Mouse (Mus musculus) v-Abl transformed pro-B cells (cell line): ENCODE measurements around the gene Csf2rb.
"Not testable (repeated sequence)": the region's sequence is repeated elsewhere in the genome, so short reads cannot be mapped to it uniquely, and the experiment has no call there.

Experiments
- in situ Hi-C, 2 experiments: fragments of 400-800 bp; cut with MboI; formaldehyde crosslinking; loops; one replicate each; pipeline ENCODE4 v1.15.1; 2025; ENCODE audit not compliant: unreplicated experiment in 2 of 2

Gene Csf2rb

DNA sequence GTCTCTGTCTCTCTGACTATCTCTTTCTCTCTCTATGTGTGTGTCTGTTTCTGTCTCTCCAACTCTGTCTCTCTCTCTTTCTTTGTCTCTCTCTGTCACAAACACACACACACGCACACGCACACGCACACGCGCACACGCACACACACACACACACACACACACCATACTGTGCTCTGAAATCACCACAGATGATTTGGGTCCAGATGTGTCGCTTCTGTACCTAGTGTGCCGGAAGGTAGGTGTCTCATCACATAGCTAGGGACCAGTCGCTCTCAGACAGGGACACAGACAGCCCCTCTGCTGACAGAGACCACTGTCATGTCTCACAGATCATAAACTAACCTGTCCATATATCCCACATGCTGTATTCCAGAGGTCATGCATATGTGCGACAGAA is 1.2 kb downstream of the Csf2rb start:
- in situ Hi-C loops = loop anchor here in 1 of 2 experiments (5.0 kb wide), 1 partner anchor 79 kb away; no protein-coding TSS in a partner anchor

DNA sequence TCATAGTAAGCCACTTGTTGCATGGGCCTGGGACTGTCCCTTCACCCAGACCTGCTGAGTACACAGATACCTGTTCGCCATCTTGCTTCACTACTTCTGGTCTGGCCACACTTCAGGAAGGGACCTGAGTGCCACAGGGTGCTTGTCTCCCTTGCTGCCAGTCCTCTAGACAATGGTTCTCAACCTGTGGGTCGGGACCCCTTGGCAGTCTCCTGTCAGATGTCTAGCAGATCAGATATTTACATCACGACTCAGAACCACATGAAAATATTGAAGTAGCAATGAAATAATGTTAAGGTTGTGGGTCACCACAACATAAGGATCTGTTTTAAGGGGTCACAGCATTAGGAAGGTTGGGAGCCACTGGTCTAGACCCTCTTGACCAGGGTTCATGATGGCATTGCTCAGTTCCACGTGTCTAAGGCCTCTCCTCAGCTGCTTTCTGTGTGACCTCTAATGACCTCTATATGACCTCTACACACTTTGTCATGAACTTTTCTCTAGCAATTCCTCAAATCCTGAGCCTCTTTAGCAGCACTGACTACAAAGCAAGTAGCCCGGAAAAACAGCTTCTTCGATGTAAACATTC is 2.3 kb downstream of the Csf2rb start:
- in situ Hi-C loops = loop anchor here in 1 of 2 experiments (5.0 kb wide), 1 partner anchor 81 kb away; no protein-coding TSS in a partner anchor

DNA sequence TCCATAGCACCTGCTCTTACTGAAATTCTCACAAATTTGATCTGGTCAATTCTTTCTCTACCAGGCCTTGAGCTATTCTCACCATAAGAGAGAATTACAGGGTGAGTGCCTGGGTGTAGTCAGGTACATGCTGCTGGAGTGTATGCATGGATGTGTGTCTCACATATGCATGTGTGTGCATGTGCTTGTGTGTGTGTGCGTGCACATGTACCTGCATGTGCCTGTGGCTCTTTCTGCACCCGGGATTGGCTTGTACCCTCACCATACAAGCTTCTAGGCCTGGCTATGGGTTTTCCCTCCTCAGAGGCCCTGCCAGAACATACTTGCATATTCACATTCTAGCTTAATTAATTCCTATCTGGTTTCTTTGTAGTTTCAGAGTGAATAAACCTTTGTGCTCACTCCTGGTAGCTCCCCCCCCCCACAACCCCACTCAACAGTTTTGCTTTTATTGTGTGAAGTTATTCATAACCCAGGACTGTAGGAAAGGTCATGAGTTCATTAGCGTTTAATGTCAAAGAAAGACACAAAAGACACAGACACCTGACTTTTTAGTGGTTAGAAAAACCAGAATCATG is 3.1 kb downstream of the Csf2rb start:
- in situ Hi-C loops = loop anchor here in 1 of 2 experiments (5.0 kb wide), 1 partner anchor 81 kb away; no protein-coding TSS in a partner anchor

DNA sequence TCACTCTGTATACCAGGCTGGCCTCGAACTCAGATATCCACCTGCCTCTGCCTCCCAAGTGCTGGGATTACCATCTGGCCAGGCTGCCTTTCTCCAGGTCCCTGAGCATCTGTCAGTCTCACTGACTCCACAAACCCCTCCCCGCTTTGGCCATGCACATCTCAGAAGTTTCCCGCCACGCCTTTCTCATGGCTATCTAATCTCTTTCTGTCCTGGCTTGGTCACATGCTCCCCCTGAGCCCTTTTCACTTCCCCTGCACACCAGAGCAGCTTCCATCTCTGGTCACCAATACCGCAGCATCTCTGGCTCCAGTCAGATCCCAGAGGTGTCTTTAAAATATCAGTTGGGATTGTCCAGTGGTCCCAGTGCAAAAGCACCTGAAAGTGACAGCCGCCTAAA is 4.4 kb downstream of the Csf2rb start:
- in situ Hi-C loops = loop anchor here in 1 of 2 experiments (5.0 to 10.0 kb wide), 2 partner anchors 83 to 145 kb away; no protein-coding TSS in a partner anchor

GRCm38 (mm10) chr15:78330706-78331105 is 5.2 kb downstream of the Csf2rb start:
- in situ Hi-C loops = loop anchor here in 1 of 2 experiments (10.0 kb wide), 1 partner anchor 146 kb away; no protein-coding TSS in a partner anchor

DNA sequence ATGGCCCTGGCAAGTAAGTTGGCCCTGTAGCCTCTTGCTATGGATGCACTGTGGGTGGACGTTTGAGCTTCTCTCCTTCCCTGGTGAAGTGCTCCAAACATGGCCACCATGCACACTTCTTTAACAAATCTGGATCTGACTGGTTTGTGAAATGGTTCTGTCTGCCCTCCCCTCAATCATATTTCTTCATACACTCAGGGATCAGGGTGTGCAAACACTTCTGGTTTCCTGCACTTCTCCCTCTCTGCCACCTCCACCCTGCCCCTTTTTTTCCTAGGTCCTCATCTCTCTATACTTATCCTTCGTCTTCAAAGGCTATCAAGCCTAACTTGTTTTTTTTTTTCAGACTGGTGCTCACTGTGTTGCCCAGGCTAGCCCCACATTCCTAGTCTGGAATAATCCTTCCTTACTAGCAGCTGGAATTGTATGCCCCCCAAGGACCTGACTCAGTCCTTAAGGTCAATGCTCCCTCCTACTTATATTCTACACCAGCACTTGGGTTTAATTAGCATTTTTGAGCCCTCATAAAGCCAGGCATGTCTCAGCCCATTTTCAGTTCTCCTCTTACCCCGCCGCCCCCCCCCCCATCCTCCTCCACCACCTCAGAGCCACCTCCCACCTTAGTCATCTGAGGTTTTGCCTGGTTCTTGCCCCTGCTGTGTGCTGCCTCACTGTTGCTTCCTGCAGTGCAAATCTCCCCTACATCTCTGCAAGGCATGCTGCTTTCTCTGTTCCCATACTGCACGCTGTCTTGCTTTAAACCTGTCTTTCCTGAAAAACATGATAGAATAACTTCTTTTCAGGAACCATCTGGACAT is 6.2 kb downstream of the Csf2rb start:
- in situ Hi-C loops = loop anchor here in 1 of 2 experiments (10.0 kb wide), 1 partner anchor 147 kb away; no protein-coding TSS in a partner anchor

GRCm38 (mm10) chr15:78332981-78333380 is 7.4 kb downstream of the Csf2rb start:
- in situ Hi-C loops = loop anchor here in 1 of 2 experiments (10.0 kb wide), 1 partner anchor 148 kb away; no protein-coding TSS in a partner anchor

DNA sequence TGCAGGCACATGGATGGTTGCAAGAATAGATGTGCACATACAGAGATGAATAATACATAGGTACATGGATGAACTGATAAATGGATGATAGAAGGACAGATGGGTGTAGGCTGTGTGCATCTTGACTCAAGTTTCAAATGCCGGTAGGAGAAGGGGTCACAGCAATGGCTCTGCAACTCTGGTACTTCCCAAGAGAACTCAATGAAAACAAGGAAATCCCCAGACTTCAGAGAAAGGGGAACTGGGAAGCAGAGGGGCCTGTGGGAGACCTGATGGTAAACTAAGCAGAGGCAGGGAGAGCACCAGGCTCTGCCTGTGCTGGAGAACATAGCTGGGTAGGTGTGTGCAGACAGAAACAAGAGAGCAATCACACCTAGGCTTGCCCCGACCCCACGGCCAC is 8.8 kb downstream of the Csf2rb start:
- in situ Hi-C loops = loop anchor here in 1 of 2 experiments (10.0 kb wide), 1 partner anchor 150 kb away; no protein-coding TSS in a partner anchor

- in situ Hi-C loops = loop anchor here (5.0 to 10.0 kb wide), 3 partner anchors 83 to 158 kb away; no protein-coding TSS in a partner anchor
Observed at GRCm38 (mm10) chr15:78339627-78340423, 14.3 kb downstream of the Csf2rb start.

GRCm38 (mm10) chr15:78340919-78341318 is 15.4 kb downstream of the Csf2rb start:
- in situ Hi-C loops = not testable (repeated sequence)

- in situ Hi-C loops = no loop called here
Observed at GRCm38 (mm10) chr15:78343683-78344082, 18.1 kb downstream of the Csf2rb start.

GRCm38 (mm10) chr15:78344567-78344966 is 19.0 kb downstream of the Csf2rb start:
- in situ Hi-C loops = no loop called here

GRCm38 (mm10) chr15:78351586-78352165 is 26.1 kb downstream of the Csf2rb start:
- in situ Hi-C loops = loop anchor here (10.0 to 25.0 kb wide), 2 partner anchors 183 to 564 kb away; partner anchors contain the start of gene C1qtnf6 (in 1 of the 2)

GRCm38 (mm10) chr15:78354958-78355357 is 29.4 kb downstream of the Csf2rb start:
- in situ Hi-C loops = loop anchor here (10.0 to 25.0 kb wide), 2 partner anchors 180 to 568 kb away; partner anchors contain the start of gene C1qtnf6 (in 1 of the 2)

GRCm38 (mm10) chr15:78355548-78355947 is 30.0 kb downstream of the Csf2rb start:
- in situ Hi-C loops = loop anchor here (10.0 to 25.0 kb wide), 2 partner anchors 179 to 568 kb away; partner anchors contain the start of gene C1qtnf6 (in 1 of the 2)

DNA sequence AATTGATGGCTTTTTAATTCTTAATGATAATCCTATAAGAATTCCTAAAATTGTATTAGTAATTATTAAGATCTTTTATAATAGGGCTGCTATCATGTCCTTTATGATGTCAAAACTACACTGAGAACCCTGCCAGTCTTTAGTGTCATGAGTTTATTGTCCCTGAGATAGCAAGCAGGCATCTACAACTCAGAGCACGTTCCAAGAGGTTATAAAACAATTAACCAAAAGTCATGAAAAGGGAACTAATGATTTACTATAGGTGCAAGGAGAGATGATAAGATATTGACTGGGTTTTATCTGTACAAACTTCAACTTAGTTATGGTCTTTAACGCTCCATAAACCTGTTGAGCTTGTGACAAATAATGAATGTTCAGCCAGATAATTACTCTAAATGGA is 40.4 kb downstream of the Csf2rb start:
- in situ Hi-C loops = loop anchor here (5.0 to 25.0 kb wide), 4 partner anchors 184 to 579 kb away; no protein-coding TSS in a partner anchor

GRCm38 (mm10) chr15:78366875-78367274 is 41.3 kb downstream of the Csf2rb start:
- in situ Hi-C loops = loop anchor here (5.0 to 25.0 kb wide), 4 partner anchors 185 to 580 kb away; no protein-coding TSS in a partner anchor

- in situ Hi-C loops = loop anchor here (5.0 to 25.0 kb wide), 4 partner anchors 186 to 581 kb away; no protein-coding TSS in a partner anchor
Observed at GRCm38 (mm10) chr15:78367811-78368210, 42.3 kb downstream of the Csf2rb start.

- in situ Hi-C loops = loop anchor here (5.0 to 25.0 kb wide), 4 partner anchors 187 to 582 kb away; no protein-coding TSS in a partner anchor
Observed at GRCm38 (mm10) chr15:78368926-78369346, 43.4 kb downstream of the Csf2rb start.
